Mouse (Mus musculus) heart, postnatal 25 days (tissue): ENCODE results near the gene Dnaja1. TPM values are rescaled to one million over a fixed set of nuclear protein-coding genes. Genes with fewer than 3 reads are reported as not detected.

Source experiments
- DNase-seq: peaks from one replicate; pipeline ENCODE4 v3.0.0; 2022; ENCODE audit warnings: low spot score
- intact Hi-C: fragments of 180-260 bp; cut with DNase I; formaldehyde crosslinking; loops from one replicate; pipeline ENCODE4 v1.15.1; 2025
- total RNA-seq, 2 experiments: library from RNA; stranded (reverse); gene quantifications; 2 replicates each; pipeline ENCODE4 v1.2.3; 2021

Gene Dnaja1
- total RNA-seq, 2 experiments from 2014 or later, result 62.4 to 109 TPM

- intact Hi-C loops, result loop anchor here (2.0 kb wide), 1 partner anchor 30 kb away; the partner anchor contains the start of gene Smu1
- no peak for DNase-seq
Measured at GRCm38 (mm10) chr4:40727247-40727646, 5.3 kb downstream of the Dnaja1 start.

- no peak for DNase-seq
- intact Hi-C loops, result no loop called here
Measured at GRCm38 (mm10) chr4:40731262-40731661, 9.3 kb downstream of the Dnaja1 start.

- intact Hi-C loops, result no loop called here
- no peak for DNase-seq
Measured at GRCm38 (mm10) chr4:40735351-40735750, 13.4 kb downstream of the Dnaja1 start.

- intact Hi-C loops, result loop anchor here (2.0 kb wide), 1 partner anchor 30 kb away; no protein-coding TSS in a partner anchor
- DNase-seq, result no peak
Measured at GRCm38 (mm10) chr4:40757157-40757779, 35.3 kb downstream of the Dnaja1 start.

GRCm38 (mm10) chr4:40757780-40758420 lies 36.0 kb downstream of the Dnaja1 start, which contains the start of gene Smu1:
Smu1 (minus strand) TSS chr4:40757923.
- DNase-seq, result peak; percentile 90
- intact Hi-C loops, result loop anchor here (2.0 kb wide), 1 partner anchor 31 kb away; no protein-coding TSS in a partner anchor

- no peak for DNase-seq
- intact Hi-C loops, result no loop called here
Measured at GRCm38 (mm10) chr4:40759876-40760275, 37.9 kb downstream of the Dnaja1 start.

- DNase-seq, result peak; percentile 44
- intact Hi-C loops, result loop anchor here (1.0 to 2.0 kb wide), 2 partner anchors 132 to 174 kb away; partner anchors contain the start of genes Bag1 and Chmp5
Measured at GRCm38 (mm10) chr4:40774279-40775259, 52.6 kb downstream of the Dnaja1 start.

- intact Hi-C loops, result no loop called here
Measured at GRCm38 (mm10) chr4:40776416-40776815, 54.5 kb downstream of the Dnaja1 start.

GRCm38 (mm10) chr4:40777116-40777515 lies 55.2 kb downstream of the Dnaja1 start:
- intact Hi-C loops, result no loop called here
- DNase-seq, result no peak

More at GRCm38 (mm10) chr4:40776416-40776815, 54.5 kb downstream of the Dnaja1 start:
- no peak for DNase-seq

GRCm38 (mm10) chr4:40778656-40779055 lies 56.7 kb downstream of the Dnaja1 start:
- intact Hi-C loops, result loop anchor here (1.0 kb wide), 1 partner anchor 128 kb away; no protein-coding TSS in a partner anchor
- DNase-seq, result no peak

- no peak for DNase-seq
- intact Hi-C loops, result loop anchor here (2.0 kb wide), 1 partner anchor 72 kb away; no protein-coding TSS in a partner anchor
Measured at GRCm38 (mm10) chr4:40781143-40781542, 59.2 kb downstream of the Dnaja1 start.

GRCm38 (mm10) chr4:40781797-40782495 lies 60.0 kb downstream of the Dnaja1 start:
- intact Hi-C loops, result loop anchor here (2.0 kb wide), 1 partner anchor 71 kb away; no protein-coding TSS in a partner anchor
- no peak for DNase-seq

- intact Hi-C loops, result no loop called here
- no peak for DNase-seq
Measured at GRCm38 (mm10) chr4:40783049-40783448, 61.1 kb downstream of the Dnaja1 start.

- intact Hi-C loops, result no loop called here
- DNase-seq, result peak; percentile 74
Measured at GRCm38 (mm10) chr4:40784556-40785169, 62.7 kb downstream of the Dnaja1 start.

GRCm38 (mm10) chr4:40785620-40786166 lies 63.7 kb downstream of the Dnaja1 start:
- intact Hi-C loops, result no loop called here
- DNase-seq, result no peak

- intact Hi-C loops, result no loop called here
- DNase-seq, result no peak
Measured at GRCm38 (mm10) chr4:40786578-40786977, 64.6 kb downstream of the Dnaja1 start.
